Mouse (Mus musculus): ENCODE measurements around the gene Fhad1.

DNA sequence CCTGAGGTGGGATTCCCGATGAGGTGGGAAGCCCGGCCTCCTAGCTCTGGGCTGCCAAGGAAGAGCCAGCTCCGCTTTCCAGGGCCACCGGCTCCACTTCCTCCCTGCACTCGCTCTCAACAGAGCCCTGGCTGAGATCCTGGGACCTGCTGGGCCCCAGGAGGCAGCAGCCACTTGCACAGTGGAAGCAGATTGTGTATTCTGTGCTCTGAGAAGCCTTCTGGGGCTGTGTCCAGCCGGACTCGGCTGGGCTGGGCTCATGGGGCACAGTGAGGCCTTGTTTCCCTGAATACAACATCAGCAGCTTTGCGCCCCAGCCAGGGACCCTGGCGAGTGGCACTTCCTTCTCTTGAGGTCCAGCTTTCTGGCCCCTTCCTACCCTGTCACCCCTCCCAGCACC is 143.0 kb downstream of the Fhad1 start:
- TF ChIP-seq CTCF (IDR thresholded peaks at IDR 0.05; ENCODE audit: low read depth, low read length) (no peak), POLR2A (IDR thresholded peaks at IDR 0.05; ENCODE audit: borderline replicate concordance, low read depth, low read length) (no peak)

Data from bone marrow macrophage, adult 2 months (primary cell).